Mouse (Mus musculus): ENCODE measurements around the gene Olfr1122. TPM values are rescaled to one million over a fixed set of nuclear protein-coding genes. Genes with fewer than 3 reads are reported as not detected.

The Olfr1122 gene
- 0.21 TPM for total RNA-seq (2023)

GRCm38 (mm10) chr2:87385549-87385948 lies at the start of gene Olfr1122:
TSS of gene Olfr1122 (plus strand) at chr2:87385849.

GRCm38 (mm10) chr2:87354515-87354914 lies 31.1 kb upstream of the Olfr1122 start, which contains the start of gene Olfr1120:
TSS of gene Olfr1120 (plus strand) at chr2:87354815.

GRCm38 (mm10) chr2:87369595-87369994 lies 16.1 kb upstream of the Olfr1122 start, which contains the start of gene Olfr1121:
TSS of gene Olfr1121 (plus strand) at chr2:87369895.

GRCm38 (mm10) chr2:87416335-87416734 lies 30.7 kb downstream of the Olfr1122 start, which contains the start of gene Olfr1123:
TSS of gene Olfr1123 (plus strand) at chr2:87416635.

GRCm38 (mm10) chr2:87429975-87430374 lies 44.3 kb downstream of the Olfr1122 start, which contains the start of gene Olfr1124:
TSS of gene Olfr1124 (plus strand) at chr2:87430275.

Other genes with a start within 250 kb of the Olfr1122 start
- gene Olfr1110, start 245.5 kb upstream of the Olfr1122 start, total RNA-seq (2023): not detected
- not detected for gene Olfr1111, start 233.2 kb upstream of the Olfr1122 start, total RNA-seq (2023)
- not detected for gene Olfr1112, start 198.1 kb upstream of the Olfr1122 start, total RNA-seq (2023)
- gene Olfr1113, start 176.9 kb upstream of the Olfr1122 start, total RNA-seq (2023): not detected
- gene Olfr1115, start 137.8 kb upstream of the Olfr1122 start, total RNA-seq (2023): not detected
- gene Olfr1116, start 118.3 kb upstream of the Olfr1122 start, total RNA-seq (2023): not detected
- not detected for gene Olfr1118, start 78.3 kb upstream of the Olfr1122 start, total RNA-seq (2023)
- not detected for gene Olfr1120, start 31.0 kb upstream of the Olfr1122 start, total RNA-seq (2023)
- gene Olfr1121, start 16.0 kb upstream of the Olfr1122 start, total RNA-seq (2023): not detected
- not detected for gene Olfr1123, start 30.8 kb downstream of the Olfr1122 start, total RNA-seq (2023)
- gene Olfr1124, start 44.4 kb downstream of the Olfr1122 start, total RNA-seq (2023): not detected
- gene Olfr1126, start 68.1 kb downstream of the Olfr1122 start, total RNA-seq (2023): not detected
- gene Pramel7, start 111.2 kb downstream of the Olfr1122 start, total RNA-seq (2023): not detected
- gene Pramel6, start 120.7 kb downstream of the Olfr1122 start, total RNA-seq (2023): not detected
- not detected for gene Olfr153, start 145.9 kb downstream of the Olfr1122 start, total RNA-seq (2023)
- gene Olfr1128, start 159.7 kb downstream of the Olfr1122 start, total RNA-seq (2023): not detected
- not detected for gene Olfr1129, start 188.1 kb downstream of the Olfr1122 start, total RNA-seq (2023)
- gene Olfr1130, start 220.4 kb downstream of the Olfr1122 start, total RNA-seq (2023): not detected
- gene Olfr1131, start 241.3 kb downstream of the Olfr1122 start, total RNA-seq (2023): not detected